Mouse (Mus musculus) liver, adult 2 months (tissue): ENCODE results near the gene Tango2. TPM values are rescaled to one million over a fixed set of nuclear protein-coding genes. Genes with fewer than 3 reads are reported as not detected.

Source experiments
- DNase-seq: peaks from one replicate; pipeline ENCODE4 v3.0.0-alpha.2; 2011; ENCODE audit warnings: low read depth, low spot score; ENCODE audit errors: extremely low read depth
- H3K27ac ChIP-seq: fragments of 200-500 bp; replicated peaks from 2 replicates; pipeline ENCODE4 v1.5.1; 2012; ENCODE audit warnings: low read depth, mild to moderate bottlenecking, control low read depth, inconsistent platforms, low read length; ENCODE audit not compliant: insufficient read depth
- H3K27me3 ChIP-seq: fragments of 200-500 bp; 2 replicates; pipeline ENCODE4 v1.6.1; 2012; ENCODE audit warnings: mild to moderate bottlenecking, moderate library complexity, low read length, inconsistent platforms; ENCODE audit not compliant: control insufficient read depth, insufficient read depth
- H3K36me3 ChIP-seq: fragments of 200-500 bp; 2 replicates; pipeline ENCODE4 v1.6.1; 2012; ENCODE audit warnings: low read length, inconsistent platforms; ENCODE audit not compliant: control insufficient read depth, insufficient read depth
- H3K4me1 ChIP-seq: fragments of 200-500 bp; 2 replicates; pipeline ENCODE4 v1.6.1; 2011; ENCODE audit warnings: low read length; ENCODE audit not compliant: control insufficient read depth, insufficient read depth
- H3K4me3 ChIP-seq: fragments of 200-500 bp; 2 replicates; pipeline ENCODE4 v1.5.1; 2011; ENCODE audit warnings: low read depth, mild to moderate bottlenecking, control low read depth, low read length, moderate library complexity; ENCODE audit not compliant: insufficient read depth
- H3K79me2 ChIP-seq: fragments of 200-500 bp; 2 replicates; pipeline ENCODE4 v1.6.1; 2012; ENCODE audit warnings: inconsistent platforms, mild to moderate bottlenecking, low read length, moderate library complexity; ENCODE audit not compliant: control insufficient read depth, insufficient read depth
- H3K9ac ChIP-seq: fragments of 200-500 bp; 2 replicates; pipeline ENCODE4 v1.6.1; 2012; ENCODE audit warnings: low read depth, mild to moderate bottlenecking, control low read depth, inconsistent platforms, low read length
- CTCF ChIP-seq: fragments of 200-500 bp; IDR thresholded peaks from 2 replicates; pipeline ENCODE4 v1.5.1; 2011; ENCODE audit warnings: low read depth, low read length, control low read depth
- POLR2A ChIP-seq: fragments of 200-500 bp; IDR thresholded peaks from 2 replicates; pipeline ENCODE4 v1.6.1; 2011; ENCODE audit warnings: low read length, control low read depth; ENCODE audit not compliant: insufficient read depth; ENCODE audit errors: extremely low read depth
- WGBS: fragments of 180-500 bp; shearing (Covaris S2); methylation state at CpG from one replicate; pipeline ENCODE4 v1.1.7; 2018; 5-methylcytosine and 5-hydroxymethylcytosine counted together
- polyA plus RNA-seq: library from polyadenylated mRNA; depleted of rRNA; stranded (reverse); fragments of >200 nt; gene quantifications from 2 replicates; pipeline ENCODE4 v1.2.3, GENCODE M21; 2012; rRNA removed
- total RNA-seq: library from RNA; depleted of rRNA; stranded (reverse); fragments of >200 nt; gene quantifications from 2 replicates; pipeline ENCODE4 v1.2.3, GENCODE M21; 2014; rRNA removed

Gene Tango2
- total and polyA plus RNA-seq, 2 experiments = 57.1 to 58.0 TPM

DNA sequence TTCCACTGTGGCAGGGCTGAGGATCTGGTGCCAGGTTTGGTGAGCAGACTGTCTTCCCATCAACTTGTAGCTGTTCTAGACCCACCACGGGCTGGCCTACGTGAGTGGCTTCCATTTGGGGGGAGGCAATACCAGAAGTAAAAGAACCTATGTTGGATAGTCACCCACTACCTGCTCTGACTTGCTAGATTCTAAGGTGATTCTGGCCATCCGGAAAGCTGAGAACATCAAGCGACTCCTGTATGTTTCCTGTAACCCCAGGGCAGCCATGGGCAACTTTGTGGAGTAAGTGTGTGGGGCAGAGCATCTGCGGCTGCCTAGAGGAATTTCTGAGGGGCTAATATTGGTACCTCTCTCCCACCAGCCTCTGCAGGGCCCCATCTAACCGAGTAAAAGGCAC lies 95.2 kb downstream of the Tango2 start:
- Histone ChIP-seq H3K79me2 (peaks cover 10% of the 10 kb centered on the region; the same call in 1 of the 2 replicates), H3K36me3 (peaks cover 38% of the 10 kb centered on the region), H3K27ac (no peak overlapping the region), H3K4me3 (no peak overlapping the region), H3K27me3 (no peaks in the 10 kb centered on the region), H3K9ac (no peak overlapping the region), H3K4me1 (peaks cover 7% of the 10 kb centered on the region)
- no peak for DNase-seq
- TF ChIP-seq CTCF = no peak
- TF ChIP-seq POLR2A = no peak
- 85% methylated on average over 6 of the region's 6 CpGs for WGBS

- Histone ChIP-seq H3K27ac (no peak overlapping the region), H3K36me3 (peaks cover 29% of the 10 kb centered on the region), H3K4me1 (peaks cover 9% of the 10 kb centered on the region), H3K4me3 (no peak overlapping the region), H3K27me3 (no peaks in the 10 kb centered on the region), H3K79me2 (peaks cover 10% of the 10 kb centered on the region; the same call in 1 of the 2 replicates), H3K9ac (no peak overlapping the region)
- 80% methylated on average over 10 of the region's 10 CpGs for WGBS
- TF ChIP-seq POLR2A = no peak
- TF ChIP-seq CTCF = no peak
- DNase-seq = no peak
These were observed 96.8 kb downstream of the Tango2 start for GRCm38 (mm10) chr16:18250828-18251790.

Other genes starting within 250 kb of the Tango2 start
- not detected in 2 replicates for gene Rtn4r, start 220.5 kb downstream of the Tango2 start, total RNA-seq
- gene Rtn4r, start 220.5 kb downstream of the Tango2 start, polyA plus RNA-seq = 0.07 TPM in 1 of 2 replicates, not detected in the other
- gene Ccdc188, start 130.2 kb downstream of the Tango2 start, total RNA-seq = not detected in 2 replicates
- not detected in 2 replicates for gene Ccdc188, start 130.2 kb downstream of the Tango2 start, polyA plus RNA-seq
- gene Zdhhc8, start 113.0 kb downstream of the Tango2 start, total RNA-seq = 1.2 and 1.3 TPM in 2 replicates
- gene Zdhhc8, start 113.0 kb downstream of the Tango2 start, polyA plus RNA-seq = 10.9 and 12.3 TPM in 2 replicates
- 12.8 and 14.6 TPM in 2 replicates for gene Trmt2a, start 99.4 kb downstream of the Tango2 start, total RNA-seq
- gene Trmt2a, start 99.4 kb downstream of the Tango2 start, polyA plus RNA-seq = 15.8 and 19.4 TPM in 2 replicates
- gene Ranbp1, start 99.4 kb downstream of the Tango2 start, total RNA-seq = 37.0 and 40.9 TPM in 2 replicates
- gene Ranbp1, start 99.4 kb downstream of the Tango2 start, polyA plus RNA-seq = 32.1 and 39.5 TPM in 2 replicates
- gene Gm49776, start 89.8 kb downstream of the Tango2 start, total RNA-seq = not detected in 2 replicates
- gene Gm49776, start 89.8 kb downstream of the Tango2 start, polyA plus RNA-seq = not detected in 2 replicates
- gene Dgcr8, start 58.9 kb downstream of the Tango2 start, total RNA-seq = 8.3 and 11.7 TPM in 2 replicates
- gene Dgcr8, start 58.9 kb downstream of the Tango2 start, polyA plus RNA-seq = 6.0 and 8.0 TPM in 2 replicates
- gene Arvcf, start 79 bp upstream of the Tango2 start, total RNA-seq = 14.1 and 18.5 TPM in 2 replicates
- 17.1 and 18.4 TPM in 2 replicates for gene Arvcf, start 79 bp upstream of the Tango2 start, polyA plus RNA-seq
- gene Txnrd2, start 78.3 kb upstream of the Tango2 start, total RNA-seq = 23.9 and 30.9 TPM in 2 replicates
- 39.1 and 46.6 TPM in 2 replicates for gene Txnrd2, start 78.3 kb upstream of the Tango2 start, polyA plus RNA-seq
- 474 and 538 TPM in 2 replicates for gene Comt, start 78.7 kb upstream of the Tango2 start, total RNA-seq
- gene Comt, start 78.7 kb upstream of the Tango2 start, polyA plus RNA-seq = 779 and 1,223 TPM in 2 replicates
- gene Gnb1l, start 150.6 kb upstream of the Tango2 start, total RNA-seq = 1.4 and 1.5 TPM in 2 replicates
- 3.6 and 4.8 TPM in 2 replicates for gene Gnb1l, start 150.6 kb upstream of the Tango2 start, polyA plus RNA-seq
- 0.18 and 1.0 TPM in 2 replicates for gene Rtl10, start 150.8 kb upstream of the Tango2 start, total RNA-seq
- gene Rtl10, start 150.8 kb upstream of the Tango2 start, polyA plus RNA-seq = 2.2 and 4.3 TPM in 2 replicates
- gene Tbx1, start 242.6 kb upstream of the Tango2 start, total RNA-seq = not detected in 2 replicates
- 0.02 TPM in 1 of 2 replicates, not detected in the other for gene Tbx1, start 242.6 kb upstream of the Tango2 start, polyA plus RNA-seq